Mouse (Mus musculus): ENCODE measurements around the gene Polrmt. TPM values are rescaled to one million over a fixed set of nuclear protein-coding genes. Genes with fewer than 3 reads are reported as not detected.
A peak's percentile ranks its signal among the peaks of the same experiment; 100 is the strongest.

The Polrmt gene
- polyA plus RNA-seq, 1 experiment from 2014 or later, result 40.1 TPM

- H3K9me3 ChIP-seq (ENCODE audit: control insufficient read depth, low read length), result 0 out of 2 replicates have a peak, but pooled peaks cover 5% of the 10 kb centered on the region
- DNase-seq (ENCODE audit: low spot score) (no peak), ATAC-seq (replicated peaks; ENCODE audit: low FRiP score, low TSS enrichment, low read depth) (no peak)
- 75% methylated on average over 28 of the region's 28 CpGs for WGBS
- H3K4me3 ChIP-seq (ENCODE audit: low read depth, low read length), result no peak overlapping the region
- H3K9ac ChIP-seq (ENCODE audit: low read length), result no peak overlapping the region
- H3K27me3 ChIP-seq (replicated peaks; ENCODE audit: control insufficient read depth, insufficient read depth, low read length), result no peaks in the 10 kb centered on the region
- H3K4me1 ChIP-seq (replicated peaks; ENCODE audit: control insufficient read depth, insufficient read depth, low read length), result no peaks in the 10 kb centered on the region
- no peak overlapping the region for H3K27ac ChIP-seq (ENCODE audit: low read depth)
- no peak overlapping the region for H3K4me2 ChIP-seq (ENCODE audit: low read length)
- H3K36me3 ChIP-seq (ENCODE audit: control insufficient read depth, insufficient read depth, low read length), result no peaks in the 10 kb centered on the region
These were observed 17.8 kb downstream of the Polrmt start for GRCm38 (mm10) chr10:79728323-79729249.

DNA sequence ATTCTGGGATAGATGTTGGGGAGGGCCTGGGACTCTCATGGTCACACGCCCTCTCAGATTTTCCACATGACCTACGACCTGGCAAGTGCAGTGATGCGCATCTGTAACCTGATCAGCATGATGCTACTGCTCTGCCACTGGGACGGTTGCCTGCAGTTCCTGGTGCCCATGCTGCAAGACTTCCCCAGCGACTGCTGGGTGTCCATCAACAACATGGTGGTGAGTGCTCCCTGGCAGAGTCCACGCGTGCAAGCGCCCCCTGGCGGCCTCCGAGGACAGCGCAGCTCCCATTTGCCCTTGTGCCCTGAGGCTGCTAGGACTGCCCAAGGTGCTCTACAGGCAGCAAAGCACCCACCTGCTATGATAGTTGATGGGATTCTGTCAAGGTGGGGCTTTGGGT lies 20.3 kb downstream of the Polrmt start:
- ATAC-seq (replicated peaks; ENCODE audit: low FRiP score, low TSS enrichment, low read depth) (no peak), DNase-seq (ENCODE audit: low spot score) (peak; percentile 66)
- Histone ChIP-seq H3K4me2 (ENCODE audit: low read length) (no peak overlapping the region), H3K9ac (ENCODE audit: low read length) (no peak overlapping the region), H3K4me3 (ENCODE audit: low read depth, low read length) (no peak overlapping the region), H3K4me1 (replicated peaks; ENCODE audit: control insufficient read depth, insufficient read depth, low read length) (no peaks in the 10 kb centered on the region), H3K27me3 (replicated peaks; ENCODE audit: control insufficient read depth, insufficient read depth, low read length) (no peaks in the 10 kb centered on the region), H3K36me3 (ENCODE audit: control insufficient read depth, insufficient read depth, low read length) (no peaks in the 10 kb centered on the region), H3K27ac (ENCODE audit: low read depth) (no peak overlapping the region), H3K9me3 (ENCODE audit: control insufficient read depth, low read length) (no peaks in the 10 kb centered on the region)
- WGBS, result 42% methylated on average over 11 of the region's 11 CpGs

- Histone ChIP-seq H3K4me1 (replicated peaks; ENCODE audit: control insufficient read depth, insufficient read depth, low read length) (no peaks in the 10 kb centered on the region), H3K27me3 (replicated peaks; ENCODE audit: control insufficient read depth, insufficient read depth, low read length) (peaks cover 6% of the 10 kb centered on the region), H3K27ac (ENCODE audit: low read depth) (no peak overlapping the region), H3K4me3 (ENCODE audit: low read depth, low read length) (no peak overlapping the region), H3K4me2 (ENCODE audit: low read length) (no peak overlapping the region), H3K9ac (ENCODE audit: low read length) (no peak overlapping the region), H3K36me3 (ENCODE audit: control insufficient read depth, insufficient read depth, low read length) (no peaks in the 10 kb centered on the region), H3K9me3 (ENCODE audit: control insufficient read depth, low read length) (no peaks in the 10 kb centered on the region)
- DNase-seq (ENCODE audit: low spot score), result no peak
- ATAC-seq (replicated peaks; ENCODE audit: low FRiP score, low TSS enrichment, low read depth), result no peak
- WGBS, result 83% methylated on average over 7 of the region's 7 CpGs
These were observed 22.7 kb downstream of the Polrmt start for GRCm38 (mm10) chr10:79723692-79724091.

- H3K36me3 ChIP-seq (ENCODE audit: control insufficient read depth, insufficient read depth, low read length), result no peaks in the 10 kb centered on the region
- H3K4me2 ChIP-seq (ENCODE audit: low read length), result no peak overlapping the region
- no peak overlapping the region for H3K4me3 ChIP-seq (ENCODE audit: low read depth, low read length)
- no peak for DNase-seq (ENCODE audit: low spot score)
- H3K9me3 ChIP-seq (ENCODE audit: control insufficient read depth, low read length), result no peaks in the 10 kb centered on the region
- ATAC-seq (replicated peaks; ENCODE audit: low FRiP score, low TSS enrichment, low read depth), result no peak
- 70% methylated on average over 6 of the region's 6 CpGs for WGBS
- no peaks in the 10 kb centered on the region for H3K4me1 ChIP-seq (replicated peaks; ENCODE audit: control insufficient read depth, insufficient read depth, low read length)
- H3K9ac ChIP-seq (ENCODE audit: low read length), result no peak overlapping the region
- no peak overlapping the region for H3K27ac ChIP-seq (ENCODE audit: low read depth)
- peaks cover 13% of the 10 kb centered on the region for H3K27me3 ChIP-seq (replicated peaks; ENCODE audit: control insufficient read depth, insufficient read depth, low read length)
These were observed 23.3 kb downstream of the Polrmt start for GRCm38 (mm10) chr10:79723047-79723446.

DNA sequence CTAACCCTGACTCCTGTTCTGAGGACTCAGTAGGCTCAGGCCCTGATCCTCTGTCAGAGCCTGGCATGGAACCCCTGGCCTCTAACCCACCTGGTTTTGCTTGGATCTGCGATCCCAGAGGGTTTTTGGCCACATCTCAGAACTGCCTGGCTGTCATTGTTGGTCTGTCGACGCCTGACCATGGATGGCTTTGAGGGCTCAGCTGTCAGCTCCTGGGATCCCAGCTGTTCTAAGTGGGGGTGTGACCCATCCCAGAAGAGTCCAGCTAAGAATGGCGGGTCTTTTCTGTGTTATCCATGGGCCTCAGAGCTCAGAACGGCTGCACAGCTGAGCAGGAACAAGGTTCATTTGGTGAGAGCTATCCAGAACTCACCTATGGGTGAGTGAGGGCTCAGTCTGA lies 25.3 kb downstream of the Polrmt start:
- no peak overlapping the region for H3K27ac ChIP-seq (ENCODE audit: low read depth)
- no peaks in the 10 kb centered on the region for H3K36me3 ChIP-seq (ENCODE audit: control insufficient read depth, insufficient read depth, low read length)
- WGBS, result 68% methylated on average over 5 of the region's 5 CpGs
- H3K9me3 ChIP-seq (ENCODE audit: control insufficient read depth, low read length), result no peaks in the 10 kb centered on the region
- H3K9ac ChIP-seq (ENCODE audit: low read length), result no peak overlapping the region
- H3K4me1 ChIP-seq (replicated peaks; ENCODE audit: control insufficient read depth, insufficient read depth, low read length), result peaks cover 9% of the 10 kb centered on the region
- peaks cover 32% of the 10 kb centered on the region for H3K27me3 ChIP-seq (replicated peaks; ENCODE audit: control insufficient read depth, insufficient read depth, low read length)
- DNase-seq (ENCODE audit: low spot score) (no peak), ATAC-seq (replicated peaks; ENCODE audit: low FRiP score, low TSS enrichment, low read depth) (no peak)
- H3K4me3 ChIP-seq (ENCODE audit: low read depth, low read length), result no peak overlapping the region
- H3K4me2 ChIP-seq (ENCODE audit: low read length), result no peak overlapping the region

DNA sequence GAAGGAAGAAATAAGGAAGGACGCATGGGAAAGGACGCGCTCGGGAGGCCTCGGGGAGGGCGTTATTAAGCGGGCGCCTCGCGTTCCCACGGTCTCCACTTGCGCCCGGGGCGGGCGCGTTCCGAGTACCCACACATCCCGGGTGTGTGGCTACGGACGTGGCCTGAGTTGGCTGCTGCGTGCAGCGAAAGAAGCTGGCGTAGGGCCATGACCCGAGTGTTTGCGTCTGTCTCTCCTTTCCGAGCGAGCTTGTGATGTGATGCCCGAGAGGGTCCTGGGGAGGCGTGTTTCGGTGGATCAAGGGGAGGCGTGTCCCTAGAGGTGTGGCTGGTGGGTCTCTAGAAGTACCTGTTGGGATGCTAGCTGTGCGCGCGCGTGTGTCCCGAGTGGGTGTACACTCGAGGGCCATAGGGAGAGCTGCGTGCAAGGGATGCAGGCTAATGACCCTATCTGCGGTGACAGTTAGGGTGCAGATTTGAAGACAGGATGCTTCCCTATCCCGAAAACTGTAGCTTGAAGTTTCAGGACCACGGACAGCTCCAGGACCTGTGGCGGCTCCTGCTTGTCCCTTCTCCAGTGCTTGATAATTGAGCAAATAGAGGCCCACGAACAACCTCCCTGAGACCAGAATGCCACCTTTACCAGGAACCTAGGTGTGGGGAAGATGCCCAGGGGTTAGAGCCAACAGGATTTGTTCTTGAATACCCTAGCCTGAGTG lies 28.6 kb downstream of the Polrmt start:
- ATAC-seq (replicated peaks; ENCODE audit: low FRiP score, low TSS enrichment, low read depth) (no peak), DNase-seq (ENCODE audit: low spot score) (peak; percentile 96)
- Histone ChIP-seq H3K27me3 (replicated peaks; ENCODE audit: control insufficient read depth, insufficient read depth, low read length) (peaks cover 57% of the 10 kb centered on the region), H3K9ac (ENCODE audit: low read length) (no peak overlapping the region), H3K9me3 (ENCODE audit: control insufficient read depth, low read length) (no peaks in the 10 kb centered on the region), H3K4me3 (ENCODE audit: low read depth, low read length) (no peak overlapping the region; the same call in 1 of the 2 replicates), H3K36me3 (ENCODE audit: control insufficient read depth, insufficient read depth, low read length) (no peaks in the 10 kb centered on the region), H3K4me1 (replicated peaks; ENCODE audit: control insufficient read depth, insufficient read depth, low read length) (peaks cover 9% of the 10 kb centered on the region), H3K27ac (ENCODE audit: low read depth) (no peak overlapping the region), H3K4me2 (ENCODE audit: low read length) (peak overlapping the region; percentile 94; the same call in 1 of the 2 replicates)
- WGBS, result 4% methylated on average over 43 of the region's 43 CpGs

DNA sequence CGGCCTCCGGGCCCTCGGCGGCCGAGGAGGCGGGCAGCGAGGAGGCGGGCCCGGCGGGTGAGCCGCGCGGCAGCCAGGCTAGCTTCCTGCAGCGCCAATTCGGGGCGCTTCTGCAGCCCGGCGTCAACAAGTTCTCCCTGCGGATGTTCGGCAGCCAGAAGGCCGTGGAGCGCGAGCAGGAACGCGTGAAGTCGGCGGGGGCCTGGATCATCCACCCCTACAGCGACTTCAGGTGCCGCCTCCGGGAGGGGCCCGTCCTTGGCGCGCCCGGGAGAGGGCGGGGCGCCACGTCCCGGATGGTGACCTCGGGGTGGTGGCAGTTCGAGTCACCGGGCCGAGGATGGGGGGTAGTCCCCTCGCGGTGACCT lies 29.4 kb downstream of the Polrmt start:
- no peak overlapping the region for H3K9ac ChIP-seq (ENCODE audit: low read length)
- WGBS, result under 1% methylated on average over 42 of the region's 44 CpGs

DNA sequence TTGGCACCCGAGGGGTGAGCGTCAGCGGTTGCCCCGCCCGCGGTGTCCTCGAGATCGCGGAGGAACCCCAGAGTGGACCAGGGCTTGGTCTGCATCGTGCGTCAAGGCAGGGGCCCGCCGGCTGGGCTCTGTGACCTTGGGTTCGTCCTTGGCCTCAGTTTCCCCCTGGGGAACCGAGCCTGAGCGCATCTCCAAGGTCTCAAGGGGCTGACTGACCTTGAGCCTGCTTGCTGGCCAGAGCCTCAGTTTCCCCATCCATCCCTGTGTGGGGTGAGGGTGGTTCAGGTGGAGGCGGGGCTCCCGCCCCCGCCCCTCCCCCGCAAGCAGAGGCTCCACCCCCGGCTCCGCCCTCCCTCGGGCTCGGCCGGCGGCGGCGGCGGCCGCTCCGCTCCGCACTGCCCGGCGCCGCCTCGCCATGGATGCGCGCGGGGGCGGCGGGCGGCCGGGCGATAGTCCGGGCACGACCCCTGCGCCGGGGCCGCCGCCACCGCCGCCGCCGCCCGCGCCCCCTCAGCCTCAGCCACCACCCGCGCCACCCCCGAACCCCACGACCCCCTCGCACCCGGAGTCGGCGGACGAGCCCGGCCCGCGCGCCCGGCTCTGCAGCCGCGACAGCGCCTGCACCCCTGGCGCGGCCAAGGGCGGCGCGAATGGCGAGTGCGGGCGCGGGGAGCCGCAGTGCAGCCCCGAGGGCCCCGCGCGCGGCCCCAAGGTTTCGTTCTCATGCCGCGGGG lies 30.0 kb downstream of the Polrmt start, which contains the start of gene Hcn2:
TSS of gene Hcn2 (plus strand) at position 381 of the 734 bp plus-strand sequence.
- Histone ChIP-seq H3K27ac (ENCODE audit: low read depth) (no peak within 1 kb of the TSS), H3K9ac (ENCODE audit: low read length) (0 out of 2 replicates have a peak within 1 kb of the TSS, but pooled peaks have one; percentile 21), H3K36me3 (ENCODE audit: control insufficient read depth, insufficient read depth, low read length) (peaks cover 7% of the 10 kb centered on the region), H3K4me1 (replicated peaks; ENCODE audit: control insufficient read depth, insufficient read depth, low read length) (peaks cover 9% of the 10 kb centered on the region), H3K4me2 (ENCODE audit: low read length) (peak within 1 kb of the TSS; percentile 94), H3K9me3 (ENCODE audit: control insufficient read depth, low read length) (no peaks in the 10 kb centered on the region), H3K27me3 (replicated peaks; ENCODE audit: control insufficient read depth, insufficient read depth, low read length) (peaks cover 57% of the 10 kb centered on the region), H3K4me3 (ENCODE audit: low read depth, low read length) (peak within 1 kb of the TSS; percentile 49)
- ATAC-seq (replicated peaks; ENCODE audit: low FRiP score, low TSS enrichment, low read depth), result no peak; the same call in 1 of the 2 replicates
- 1% methylated on average over 76 of the region's 91 CpGs for WGBS
- no peak for DNase-seq (ENCODE audit: low spot score)

More for the DNA sequence above, 29.4 kb downstream of the Polrmt start:
- Histone ChIP-seq H3K27ac (ENCODE audit: low read depth) (no peak overlapping the region), H3K36me3 (ENCODE audit: control insufficient read depth, insufficient read depth, low read length) (peaks cover 1% of the 10 kb centered on the region), H3K4me1 (replicated peaks; ENCODE audit: control insufficient read depth, insufficient read depth, low read length) (peaks cover 9% of the 10 kb centered on the region), H3K9me3 (ENCODE audit: control insufficient read depth, low read length) (no peaks in the 10 kb centered on the region), H3K27me3 (replicated peaks; ENCODE audit: control insufficient read depth, insufficient read depth, low read length) (peaks cover 57% of the 10 kb centered on the region), H3K4me2 (ENCODE audit: low read length) (peak overlapping the region; percentile 94), H3K4me3 (ENCODE audit: low read depth, low read length) (peak overlapping the region; percentile 49)
- ATAC-seq (replicated peaks; ENCODE audit: low FRiP score, low TSS enrichment, low read depth) (no peak), DNase-seq (ENCODE audit: low spot score) (no peak)

Measured in intestine, embryonic 14.5 days (tissue).